Mouse (Mus musculus) left cerebral cortex, postnatal 14 days (tissue): Measurements from ENCODE around the gene Parp6. TPM values are rescaled to one million over a fixed set of nuclear protein-coding genes. Genes with fewer than 3 reads are reported as not detected.
A peak's percentile ranks its signal among the peaks of the same experiment; 100 is the strongest.

ENCODE experiments used
- DNase-seq, 2 experiments: peaks; one replicate each; pipeline ENCODE4 v3.0.0; 2021 to 2022; ENCODE audit warnings: low spot score in 2 of 2, mixed read lengths in 1 of 2
- intact Hi-C: fragments of 180-260 bp; cut with DNase I; formaldehyde crosslinking; loops from one replicate; pipeline ENCODE4 v1.15.1; 2025
- total RNA-seq, 2 experiments: library from RNA; stranded (reverse); gene quantifications; 2 replicates each; pipeline ENCODE4 v1.2.3; 2021

Gene Parp6
- total RNA-seq, 2 experiments from 2014 or later, result 184 to 209 TPM

- intact Hi-C loops, result no loop called here
- peak in 1 of 2 experiments; percentile 67 for DNase-seq
Measured at GRCm38 (mm10) chr9:59653371-59653770, 36.3 kb downstream of the Parp6 start.

- DNase-seq, result no peak
- intact Hi-C loops, result no loop called here
Measured at GRCm38 (mm10) chr9:59654450-59654983, 37.4 kb downstream of the Parp6 start.

- intact Hi-C loops, result loop anchor here (2.0 kb wide), 1 partner anchor 39 kb away; the partner anchor contains the start of gene Parp6
- DNase-seq, result peak; percentile 97 to 98
Measured at GRCm38 (mm10) chr9:59655958-59656634, 39.0 kb downstream of the Parp6 start, which contains the start of gene Pkm. Gene Pkm, plus strand, starts transcription at chr9:59656368.

- intact Hi-C loops, result loop anchor here (2.0 kb wide), 1 partner anchor 40 kb away; the partner anchor contains the start of gene Parp6
Measured at GRCm38 (mm10) chr9:59656635-59657617, 39.8 kb downstream of the Parp6 start.

GRCm38 (mm10) chr9:59658146-59658545, 41.1 kb downstream of the Parp6 start:
- intact Hi-C loops, result no loop called here
- no peak for DNase-seq

More at GRCm38 (mm10) chr9:59656635-59657617, 39.8 kb downstream of the Parp6 start:
- peak; percentile 86 to 93 for DNase-seq

- intact Hi-C loops, result no loop called here
- peak; percentile 87 to 94 for DNase-seq
Measured at GRCm38 (mm10) chr9:59659036-59660026, 42.2 kb downstream of the Parp6 start.

- no peak for DNase-seq
- intact Hi-C loops, result no loop called here
Measured at GRCm38 (mm10) chr9:59660421-59660820, 43.3 kb downstream of the Parp6 start.

- no peak for DNase-seq
- intact Hi-C loops, result no loop called here
Measured at GRCm38 (mm10) chr9:59661298-59661975, 44.4 kb downstream of the Parp6 start.

GRCm38 (mm10) chr9:59663226-59663625, 46.1 kb downstream of the Parp6 start:
- DNase-seq, result no peak
- intact Hi-C loops, result no loop called here

GRCm38 (mm10) chr9:59663957-59664356, 46.9 kb downstream of the Parp6 start:
- intact Hi-C loops, result no loop called here
- no peak for DNase-seq

GRCm38 (mm10) chr9:59664664-59665256, 47.7 kb downstream of the Parp6 start:
- intact Hi-C loops, result no loop called here
- no peak for DNase-seq

GRCm38 (mm10) chr9:59666016-59666415, 48.9 kb downstream of the Parp6 start:
- DNase-seq, result no peak
- intact Hi-C loops, result no loop called here

GRCm38 (mm10) chr9:59666813-59667212, 49.7 kb downstream of the Parp6 start:
- no peak for DNase-seq

GRCm38 (mm10) chr9:59667250-59667649, 50.2 kb downstream of the Parp6 start:
- DNase-seq, result peak; percentile 55 to 90
- intact Hi-C loops, result no loop called here

More at GRCm38 (mm10) chr9:59666813-59667212, 49.7 kb downstream of the Parp6 start:
- intact Hi-C loops, result no loop called here

GRCm38 (mm10) chr9:59667904-59668303, 50.8 kb downstream of the Parp6 start:
- DNase-seq, result no peak
- intact Hi-C loops, result no loop called here

- intact Hi-C loops, result no loop called here
- DNase-seq, result no peak
Measured at GRCm38 (mm10) chr9:59668473-59668872, 51.4 kb downstream of the Parp6 start.

- intact Hi-C loops, result no loop called here
Measured at GRCm38 (mm10) chr9:59669172-59669571, 52.1 kb downstream of the Parp6 start.

More at GRCm38 (mm10) chr9:59669172-59669571, 52.1 kb downstream of the Parp6 start:
- DNase-seq, result no peak
